Mouse (Mus musculus) CH12.LX (cell line): ENCODE data around the gene Cemip2. TPM values are rescaled to one million over a fixed set of nuclear protein-coding genes. Genes with fewer than 3 reads are reported as not detected.
A peak's percentile ranks its signal among the peaks of the same experiment; 100 is the strongest.

Source experiments
- DNase-seq: peaks from one replicate; pipeline ENCODE4 v3.0.0-alpha.2; 2013; ENCODE audit errors: extremely low read depth
- H3K27ac ChIP-seq: 2 replicates; pipeline ENCODE4 v1.5.1; 2012; ENCODE audit warnings: low read depth, mild to moderate bottlenecking, control low read depth, moderate library complexity; ENCODE audit not compliant: insufficient read depth
- H3K27me3 ChIP-seq: replicated peaks from 2 replicates; pipeline ENCODE3; 2012; ENCODE audit warnings: inconsistent platforms
- H3K36me3 ChIP-seq, 2 experiments: replicated peaks in 1 of 2; 2 replicates each; pipeline versions ENCODE3 to v1.6.1; 2012; ENCODE audit warnings: inconsistent platforms in 1 of 2, low read length in 1 of 2, mild to moderate bottlenecking in 1 of 2, mixed read lengths in 1 of 2, moderate library complexity in 1 of 2; ENCODE audit not compliant: control insufficient read depth in 1 of 2, insufficient read depth in 1 of 2
- H3K4me1 ChIP-seq, 2 experiments: 2 replicates each; pipeline ENCODE4 v1.6.1; 2012; ENCODE audit warnings: inconsistent platforms in 1 of 2, moderate library complexity in 1 of 2; ENCODE audit not compliant: insufficient read depth in 2 of 2, control insufficient read depth in 1 of 2
- H3K4me2 ChIP-seq: 2 replicates; pipeline ENCODE4 v1.6.1; 2012; ENCODE audit warnings: low read depth, mild to moderate bottlenecking, control low read depth; ENCODE audit not compliant: poor library complexity, insufficient read depth, severe bottlenecking
- H3K4me3 ChIP-seq, 3 experiments: fragments of 150-350 bp in 1 of 3; sonication (generic) in 1 of 3; replicated peaks in 1 of 3; 2 replicates each; pipeline versions ENCODE3 to v1.5.1; 2011 to 2012; ENCODE audit warnings: low read depth in 2 of 3, low read length in 2 of 3, mild to moderate bottlenecking in 2 of 3, moderate library complexity in 2 of 3, control low read depth in 1 of 3, improper control_type of control experiment in 1 of 3, inconsistent platforms in 1 of 3, mixed read lengths in 1 of 3; ENCODE audit not compliant: poor library complexity in 1 of 3
- H3K79me2 ChIP-seq: replicated peaks from 2 replicates; pipeline ENCODE4 v1.6.1; 2012; ENCODE audit warnings: mild to moderate bottlenecking, moderate library complexity; ENCODE audit not compliant: control insufficient read depth, poor library complexity, insufficient read depth, severe bottlenecking; ENCODE audit errors: extremely low read depth
- H3K9ac ChIP-seq: 2 replicates; pipeline ENCODE4 v1.6.1; 2012; ENCODE audit warnings: low read depth, mild to moderate bottlenecking, control low read depth, moderate library complexity; ENCODE audit not compliant: insufficient read depth
- H3K9me3 ChIP-seq: replicated peaks from 2 replicates; pipeline ENCODE3; 2012; ENCODE audit warnings: low read length, inconsistent platforms, mixed read lengths
- BHLHE40 ChIP-seq: IDR thresholded peaks from 2 replicates; pipeline ENCODE4 v1.6.1; 2011; ENCODE audit warnings: mild to moderate bottlenecking, low read depth, low read length, improper control_type of control experiment
- E2F4 ChIP-seq: IDR thresholded peaks from 2 replicates; pipeline ENCODE4 v1.6.1; 2011; ENCODE audit warnings: low read depth, low read length, improper control_type of control experiment; ENCODE audit not compliant: insufficient replicate concordance
- EP300 ChIP-seq: IDR thresholded peaks from 2 replicates; pipeline ENCODE4 v1.6.1; 2011; ENCODE audit warnings: low read length, improper control_type of control experiment
- ETS1 ChIP-seq: conservative IDR thresholded peaks from 2 replicates; pipeline ENCODE4 v1.6.1; 2012; ENCODE audit warnings: low read depth, mild to moderate bottlenecking, inconsistent platforms, low read length, improper control_type of control experiment, moderate library complexity
- IRF4 ChIP-seq: IDR thresholded peaks from 2 replicates; pipeline ENCODE4 v1.6.1; 2014; ENCODE audit warnings: low read depth, mild to moderate bottlenecking, inconsistent platforms, low read length, improper control_type of control experiment
- JUN ChIP-seq: IDR thresholded peaks from 2 replicates; pipeline ENCODE4 v1.6.1; 2011; ENCODE audit warnings: low read depth, mild to moderate bottlenecking, low read length, improper control_type of control experiment, moderate library complexity; ENCODE audit not compliant: insufficient read depth
- JUND ChIP-seq: conservative IDR thresholded peaks from 2 replicates; pipeline ENCODE4 v1.6.1; 2011; ENCODE audit warnings: low read depth, low read length, improper control_type of control experiment
- MAFK ChIP-seq: IDR thresholded peaks from 2 replicates; pipeline ENCODE4 v1.6.1; 2011; ENCODE audit warnings: low read length, improper control_type of control experiment; ENCODE audit not compliant: insufficient replicate concordance
- MEF2A ChIP-seq: IDR thresholded peaks from 2 replicates; pipeline ENCODE4 v1.6.1; 2014; ENCODE audit warnings: low read depth, mild to moderate bottlenecking, inconsistent platforms, low read length, improper control_type of control experiment, borderline replicate concordance
- MYC ChIP-seq: IDR thresholded peaks from 2 replicates; pipeline ENCODE4 v1.6.1; 2011; ENCODE audit warnings: low read depth, mild to moderate bottlenecking, improper control_type of control experiment, low read length
- NELFE ChIP-seq: IDR thresholded peaks from 2 replicates; pipeline ENCODE4 v1.6.1; 2011; ENCODE audit warnings: low read depth, low read length, improper control_type of control experiment
- RAD21 ChIP-seq: IDR thresholded peaks from 2 replicates; pipeline ENCODE4 v1.6.1; 2011; ENCODE audit warnings: low read depth, mild to moderate bottlenecking, low read length, improper control_type of control experiment, moderate library complexity
- TBP ChIP-seq: conservative IDR thresholded peaks from 2 replicates; pipeline ENCODE4 v1.6.1; 2011; ENCODE audit warnings: low read depth, low read length, improper control_type of control experiment
- TCF12 ChIP-seq: IDR thresholded peaks from 2 replicates; pipeline ENCODE4 v1.6.1; 2014; ENCODE audit warnings: low read depth, mild to moderate bottlenecking, inconsistent platforms, low read length, improper control_type of control experiment
- USF2 ChIP-seq: conservative IDR thresholded peaks from 2 replicates; pipeline ENCODE4 v1.6.1; 2011; ENCODE audit warnings: low read depth, low read length, improper control_type of control experiment
- ZC3H11A ChIP-seq: IDR thresholded peaks from 2 replicates; pipeline ENCODE4 v1.6.1; 2012; ENCODE audit warnings: low read depth, mild to moderate bottlenecking, inconsistent platforms, low read length, improper control_type of control experiment
- ZKSCAN1 ChIP-seq: IDR thresholded peaks from 2 replicates; pipeline ENCODE4 v1.6.1; 2012; ENCODE audit warnings: low read depth, inconsistent platforms, low read length, improper control_type of control experiment, borderline replicate concordance
- dilution Hi-C: fragments of 300-500 bp; cut with MboI; formaldehyde crosslinking; loops from 2 replicates; pipeline ENCODE4 v1.14.3; 2020; ENCODE audit warnings: low sequenced_read_pairs; ENCODE audit not compliant: extremely low pct_unique_long_range_greater_than_20kb, extremely low pct_ligation_motif_present
- in situ Hi-C: fragments of 300-500 bp; cut with MboI; formaldehyde crosslinking; loops from 3 replicates; pipeline ENCODE4 v1.14.3; 2019; ENCODE audit warnings: low sequenced_read_pairs, low pct_ligation_motif_present, low pct_unique_long_range_greater_than_20kb, mixed read lengths
- polyA plus RNA-seq: library from polyadenylated mRNA; unstranded; fragments of >175 nt; gene quantifications from 2 replicates; pipeline ENCODE4 v1.2.1, GENCODE M21; 2012; ENCODE audit warnings: low read depth; ENCODE audit not compliant: insufficient read length
- total RNA-seq, 2 experiments: library from RNA; depleted of rRNA; stranded (reverse); fragments of 300-350 nt in 1 of 2; fragments of >200 nt in 1 of 2; gene quantifications; 2 replicates each; pipeline ENCODE4 v1.2.3; 2012 to 2014

Cemip2 gene
- total and polyA plus RNA-seq, 3 experiments = 7.4 to 8.5 (median 7.9) TPM

GRCm38 (mm10) chr19:21862991-21863931 lies 85.1 kb downstream of the Cemip2 start:
- in situ Hi-C loops = loop anchor here (5.0 kb wide), 1 partner anchor 46 kb away; no protein-coding TSS in a partner anchor
- no peak overlapping the region for H3K9ac ChIP-seq

GRCm38 (mm10) chr19:21865242-21866055 lies 87.3 kb downstream of the Cemip2 start:
- no peak overlapping the region for H3K4me2 ChIP-seq
- no peak overlapping the region for H3K4me3 ChIP-seq
- TF ChIP-seq E2F4 (no peak), NELFE (no peak), USF2 (no peak)
- peaks cover 12 to 39% of the 10 kb centered on the region in 2 experiments for H3K4me1 ChIP-seq
- dilution Hi-C loops = no loop called here
- in situ Hi-C loops = no loop called here
- H3K27ac ChIP-seq = no peak overlapping the region
- H3K36me3 ChIP-seq = no peaks in the 10 kb centered on the region
- H3K9ac ChIP-seq = no peak overlapping the region
- H3K27me3 ChIP-seq = no peaks in the 10 kb centered on the region
- no peaks in the 10 kb centered on the region for H3K9me3 ChIP-seq
- DNase-seq = no peak
- no peaks in the 10 kb centered on the region for H3K79me2 ChIP-seq

More at GRCm38 (mm10) chr19:21862991-21863931, 85.1 kb downstream of the Cemip2 start:
- H3K79me2 ChIP-seq = no peaks in the 10 kb centered on the region
- H3K36me3 ChIP-seq = no peaks in the 10 kb centered on the region
- H3K27ac ChIP-seq = no peak overlapping the region
- H3K4me2 ChIP-seq = peak overlapping the region; percentile 64
- no peaks in the 10 kb centered on the region for H3K9me3 ChIP-seq
- H3K27me3 ChIP-seq = no peaks in the 10 kb centered on the region
- H3K4me1 ChIP-seq = peaks cover 14 to 49% of the 10 kb centered on the region in 2 experiments
- dilution Hi-C loops = no loop called here
- TF ChIP-seq ETS1 (peak; percentile 94), TCF12 (0 out of 2 replicates have a peak, but pooled peaks have one; percentile 14), MEF2A (peak; percentile 42; the same call in 1 of the 2 replicates), ZKSCAN1 (no peak), MAFK (peak; percentile 81), JUN (peak; percentile 81), JUND (peak; percentile 93), ZC3H11A (no peak), EP300 (peak; percentile 92), TBP (peak; percentile 57; the same call in 1 of the 2 replicates), RAD21 (no peak), BHLHE40 (peak; percentile 85), MYC (0 out of 2 replicates have a peak, but pooled peaks have one; percentile 33), IRF4 (peak; percentile 95)
- peak overlapping the region in 2 of 3 experiments; percentile 2 to 32 for H3K4me3 ChIP-seq
- peak; percentile 80 for DNase-seq
